Mouse (Mus musculus) liver, embryonic 18 days (tissue): ENCODE measurements around the gene Herpud2. TPM values are rescaled to one million over a fixed set of nuclear protein-coding genes. Genes with fewer than 3 reads are reported as not detected.

Source experiments
- polyA plus RNA-seq: library from polyadenylated mRNA; depleted of rRNA; stranded (reverse); fragments of >200 nt; gene quantifications from 2 replicates; pipeline ENCODE4 v1.2.3, GENCODE M21; 2012; rRNA removed

Gene Herpud2
- polyA plus RNA-seq: 8.4 and 9.3 TPM in 2 replicates

GRCm38 (mm10) chr9:25151611-25152241 lies at the start of gene Herpud2:
TSS of gene Herpud2 (minus strand) at chr9:25151820.

GRCm38 (mm10) chr9:25089122-25089521 lies 62.5 kb downstream of the Herpud2 start, which contains the start of gene Gm10181:
TSS of gene Gm10181 (plus strand) at chr9:25089422.

Other genes with a start within 250 kb of the Herpud2 start
- gene Gm10181, start 62.4 kb downstream of the Herpud2 start, polyA plus RNA-seq: not detected in 2 replicates
- 31.1 and 31.9 TPM in 2 replicates for gene Sept7, start 100.6 kb upstream of the Herpud2 start, polyA plus RNA-seq